Comparison of ENCODE assay signal across 10 mouse cellular contexts in the genomic region with DNA sequence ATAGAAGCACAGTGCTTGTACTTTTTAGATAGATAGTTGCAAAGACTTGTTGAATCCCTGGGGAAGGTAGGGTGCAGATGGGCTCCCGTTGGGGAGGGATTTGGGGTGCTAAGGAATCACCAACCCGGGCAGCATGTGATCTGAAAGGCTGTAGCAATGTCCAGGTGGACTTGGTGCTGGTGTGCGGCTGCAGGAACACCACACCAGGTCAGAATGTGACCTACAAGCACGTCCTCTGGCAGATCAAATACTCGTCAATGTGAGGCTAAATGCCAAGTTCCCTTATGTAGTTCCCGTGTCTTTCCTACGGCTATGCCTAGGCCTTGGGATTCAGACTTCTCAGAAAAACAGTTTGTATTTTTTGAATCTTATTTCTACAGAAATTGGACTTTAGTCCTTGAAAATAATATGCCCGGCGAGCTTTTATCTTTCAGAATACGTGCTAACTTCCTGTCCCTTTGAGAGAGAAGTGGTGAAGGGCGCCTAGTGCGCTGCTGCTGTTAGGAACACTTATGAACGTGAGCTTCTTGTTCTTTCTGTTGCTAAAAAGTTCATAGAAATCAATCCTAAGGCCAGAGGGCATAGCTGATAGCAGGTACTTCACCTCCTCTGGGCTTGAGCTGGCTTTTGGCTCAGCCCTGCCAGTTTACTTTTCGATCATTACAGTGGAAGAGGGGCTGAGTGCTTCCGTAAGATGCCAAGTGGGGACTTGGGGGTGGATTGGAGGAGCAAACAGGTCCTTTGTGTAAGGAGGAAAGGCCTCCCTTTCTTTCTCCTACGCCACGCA. TPM values are rescaled to one million over a fixed set of nuclear protein-coding genes. Genes with fewer than 3 reads are reported as not detected.
DNase-seq lines count a peak whose midpoint lies in the region; ATAC-seq and TF ChIP-seq lines count a peak whose summit lies in the region.
"Had no signal": no experiment of that assay in that cellular context is flagged by ENCODE, and none has a peak within 500 bp of the region (broad histone marks: within the 10 kb centered on the region; RNA-seq: fewer than 3 reads in every experiment).

No protein-coding gene starts in this region.

- 0 out of 2 replicates have a peak overlapping the region, but pooled peaks have one; percentile 6 for H3K4me2 ChIP-seq in heart, embryonic 14.5 days (ENCODE audit: low read length)
- no peak overlapping the region for H3K4me2 ChIP-seq in midbrain, embryonic 13.5 days (replicated peaks)
- H3K4me2 ChIP-seq in midbrain, postnatal 0 days (ENCODE audit: low read depth, low read length, poor library complexity, severe bottlenecking), result no peak overlapping the region
- peak overlapping the region; percentile 64 for H3K4me2 ChIP-seq in liver, embryonic 12.5 days
- H3K4me2 ChIP-seq in stomach, embryonic 15.5 days, result peak overlapping the region; percentile 8
- H3K4me2 ChIP-seq: hindbrain, embryonic 14.5 days had no signal

- peak overlapping the region; percentile 38; the same call in 1 of the 2 replicates for H3K9ac ChIP-seq in heart, embryonic 14.5 days (ENCODE audit: low read length)
- H3K9ac ChIP-seq in midbrain, embryonic 13.5 days (replicated peaks), result 0 out of 2 replicates have a peak overlapping the region, but pooled peaks have one; percentile 4
- no peak overlapping the region for H3K9ac ChIP-seq in midbrain, postnatal 0 days (replicated peaks; ENCODE audit: low read length, poor library complexity, severe bottlenecking)
- peak overlapping the region; percentile 50; the same call in 1 of the 2 replicates for H3K9ac ChIP-seq in liver, embryonic 12.5 days
- H3K9ac ChIP-seq in stomach, embryonic 15.5 days, result no peak overlapping the region
- H3K9ac ChIP-seq: hindbrain, embryonic 14.5 days had no signal

- 0 out of 4 replicates have a peak overlapping the region, but pooled peaks of 1 of the 2 experiments have one; percentile 29 for H3K27ac ChIP-seq in heart, embryonic 14.5 days (replicated peaks in 1 of 2; ENCODE audit: control insufficient read depth in 1 of 2, insufficient read depth in 1 of 2, low read depth in 2 of 2, low read length in 2 of 2)
- H3K27ac ChIP-seq in midbrain, embryonic 13.5 days, result no peak overlapping the region
- H3K27ac ChIP-seq in midbrain, postnatal 0 days (ENCODE audit: low read depth, low read length), result no peak overlapping the region
- H3K27ac ChIP-seq in liver, embryonic 12.5 days, result peak overlapping the region; percentile 75
- H3K27ac ChIP-seq in stomach, embryonic 15.5 days, result peak overlapping the region; percentile 69
- no peak overlapping the region for H3K27ac ChIP-seq in cerebellum, adult 2 months (ENCODE audit: insufficient read depth, low read length)
- H3K27ac ChIP-seq: hindbrain, embryonic 14.5 days; macrophage had no signal

- H3K9me3 ChIP-seq in heart, embryonic 14.5 days (ENCODE audit: control insufficient read depth, low read length), result no peaks in the 10 kb centered on the region
- no peaks in the 10 kb centered on the region for H3K9me3 ChIP-seq in midbrain, embryonic 13.5 days
- H3K9me3 ChIP-seq in midbrain, postnatal 0 days (ENCODE audit: low read length), result no peaks in the 10 kb centered on the region
- no peaks in the 10 kb centered on the region for H3K9me3 ChIP-seq in liver, embryonic 12.5 days (replicated peaks)
- no peaks in the 10 kb centered on the region for H3K9me3 ChIP-seq in stomach, embryonic 15.5 days

- DNase-seq in heart, postnatal 25 days (ENCODE audit: low spot score), result no peak
- DNase-seq in midbrain, postnatal 0 days (ENCODE audit: low spot score), result no peak
- DNase-seq in cerebellum, adult 8-10 months, result no peak
- DNase-seq in cerebellum, adult 2 months, result no peak

- no peak for ATAC-seq in heart, embryonic 14.5 days (ENCODE audit: insufficient number of reproducible peaks, insufficient read depth, low FRiP score, low read depth)
- ATAC-seq in midbrain, embryonic 13.5 days, result no peak
- no peak for ATAC-seq in midbrain, postnatal 0 days (ENCODE audit: low FRiP score)
- no peak for ATAC-seq in liver, embryonic 12.5 days
- ATAC-seq in stomach, embryonic 15.5 days (ENCODE audit: insufficient read depth, low FRiP score, low read depth), result peak; percentile 71

- peaks cover 26 to 54% of the 10 kb centered on the region in 2 experiments for H3K4me1 ChIP-seq in heart, embryonic 14.5 days (ENCODE audit: control insufficient read depth in 2 of 2, insufficient read depth in 2 of 2, low read length in 2 of 2)
- H3K4me1 ChIP-seq in midbrain, embryonic 13.5 days (replicated peaks), result peaks cover 56% of the 10 kb centered on the region
- H3K4me1 ChIP-seq in midbrain, postnatal 0 days (ENCODE audit: insufficient read depth, low read length), result peaks cover 8% of the 10 kb centered on the region; the same call in 1 of the 2 replicates
- H3K4me1 ChIP-seq in liver, embryonic 12.5 days, result peaks cover 66% of the 10 kb centered on the region
- peaks cover 39% of the 10 kb centered on the region for H3K4me1 ChIP-seq in stomach, embryonic 15.5 days
- peaks cover 32% of the 10 kb centered on the region for H3K4me1 ChIP-seq in cerebellum, adult 2 months (ENCODE audit: control insufficient read depth, insufficient read depth, low read length)

- no peaks in the 10 kb centered on the region for H3K27me3 ChIP-seq in heart, embryonic 14.5 days (ENCODE audit: control insufficient read depth, insufficient read depth, low read length)
- no peaks in the 10 kb centered on the region for H3K27me3 ChIP-seq in midbrain, embryonic 13.5 days
- no peaks in the 10 kb centered on the region for H3K27me3 ChIP-seq in midbrain, postnatal 0 days (ENCODE audit: insufficient read depth, low read length)
- H3K27me3 ChIP-seq in liver, embryonic 12.5 days (replicated peaks), result no peaks in the 10 kb centered on the region
- no peaks in the 10 kb centered on the region for H3K27me3 ChIP-seq in stomach, embryonic 15.5 days (replicated peaks)
- no peaks in the 10 kb centered on the region for H3K27me3 ChIP-seq in cerebellum, adult 2 months (ENCODE audit: control insufficient read depth, insufficient read depth, low read length)

- no peak for TF ChIP-seq POLR2A in cerebellum, adult 2 months (IDR thresholded peaks at IDR 0.05; ENCODE audit: borderline replicate concordance, insufficient read depth, low read length)

- 53% methylated on average over 17 of the region's 17 CpGs for WGBS in heart, embryonic 14.5 days
- WGBS in midbrain, embryonic 13.5 days, result 76% methylated on average over 17 of the region's 17 CpGs
- 71% methylated on average over 17 of the region's 17 CpGs for WGBS in midbrain, postnatal 0 days
- 59% methylated on average over 17 of the region's 17 CpGs for WGBS in liver, embryonic 12.5 days (ENCODE audit: insufficient replicate concordance)
- 57% methylated on average over 17 of the region's 17 CpGs for WGBS in stomach, embryonic 15.5 days
- 60% methylated on average over 17 of the region's 17 CpGs for WGBS in cerebellum, adult 2 months

- H3K4me3 ChIP-seq in heart, embryonic 14.5 days (ENCODE audit: control insufficient read depth in 1 of 2, insufficient read depth in 1 of 2, low read depth in 1 of 2, low read length in 2 of 2), result no peak overlapping the region
- H3K4me3 ChIP-seq in midbrain, embryonic 13.5 days (replicated peaks), result no peak overlapping the region
- no peak overlapping the region for H3K4me3 ChIP-seq in midbrain, postnatal 0 days (ENCODE audit: low read depth, low read length)
- H3K4me3 ChIP-seq in liver, embryonic 12.5 days, result peak overlapping the region; percentile 12; the same call in 1 of the 2 replicates
- no peak overlapping the region for H3K4me3 ChIP-seq in stomach, embryonic 15.5 days (replicated peaks)
- no peak overlapping the region for H3K4me3 ChIP-seq in cerebellum, adult 2 months (replicated peaks; ENCODE audit: insufficient read depth, low read depth, low read length)

- intact Hi-C loops in heart, postnatal 25 days (cut with DNase I), result no loop called here

- no peak for TF ChIP-seq CTCF in midbrain, postnatal 0 days (IDR thresholded peaks at IDR 0.05)
- TF ChIP-seq CTCF in cerebellum, adult 2 months (IDR thresholded peaks at IDR 0.05; ENCODE audit: borderline replicate concordance, insufficient read depth, low read depth, low read length), result no peak

- H3K36me3 ChIP-seq in heart, embryonic 14.5 days (ENCODE audit: control insufficient read depth, insufficient read depth, low read length), result peaks cover 17% of the 10 kb centered on the region
- peaks cover 21% of the 10 kb centered on the region for H3K36me3 ChIP-seq in midbrain, embryonic 13.5 days
- H3K36me3 ChIP-seq in midbrain, postnatal 0 days (ENCODE audit: insufficient read depth, low read length), result no peaks in the 10 kb centered on the region
- peaks cover 28% of the 10 kb centered on the region for H3K36me3 ChIP-seq in liver, embryonic 12.5 days
- H3K36me3 ChIP-seq in stomach, embryonic 15.5 days, result no peaks in the 10 kb centered on the region

RNA-seq across cellular contexts. Expression of a gene that starts 7.6 kb away (rescaled TPM):
- polyA plus RNA-seq in heart, embryonic 14.5 days (2014; fragmentation: Nextera tagmentation; extraction: Ambion mirVana), result 13.0 and 16.3 TPM in 2 replicates
- total RNA-seq in heart, postnatal 25 days (2021), result 10 to 100 TPM; 91.3 to 93.5 TPM
- 8.0 and 9.1 TPM in 2 replicates for polyA plus RNA-seq in midbrain, embryonic 13.5 days (2015; fragmentation: Nextera tagmentation; extraction: Ambion mirVana)
- total RNA-seq in midbrain, postnatal 0 days (2014; rRNA removed), result 19.3 and 22.7 TPM in 2 replicates
- 5.6 and 6.7 TPM in 2 replicates for polyA plus RNA-seq in midbrain, postnatal 0 days (2015; fragmentation: Nextera tagmentation; extraction: Ambion mirVana)
- 6.1 and 6.8 TPM in 2 replicates for polyA plus RNA-seq in liver, embryonic 12.5 days (2016; fragmentation: Nextera tagmentation; extraction: Ambion mirVana)
- 10.5 and 10.6 TPM in 2 replicates for polyA plus RNA-seq in stomach, embryonic 15.5 days (2015; fragmentation: Nextera tagmentation; extraction: Ambion mirVana)
- 46.4 and 48.4 TPM in 2 replicates for polyA plus RNA-seq in cerebellum, adult 2 months (2012; rRNA removed)

RNA-seq across cellular contexts. Expression of a gene that starts 27.5 kb away (rescaled TPM):
- polyA plus RNA-seq in heart, embryonic 14.5 days (2014; fragmentation: Nextera tagmentation; extraction: Ambion mirVana), result 3.4 and 3.7 TPM in 2 replicates
- 1 to 10 TPM; 3.5 to 4.7 TPM for total RNA-seq in heart, postnatal 25 days (2021)
- polyA plus RNA-seq in midbrain, embryonic 13.5 days (2015; fragmentation: Nextera tagmentation; extraction: Ambion mirVana), result 6.2 and 6.4 TPM in 2 replicates
- total RNA-seq in midbrain, postnatal 0 days (2014; rRNA removed), result 30.0 and 37.5 TPM in 2 replicates
- 5.8 and 6.2 TPM in 2 replicates for polyA plus RNA-seq in midbrain, postnatal 0 days (2015; fragmentation: Nextera tagmentation; extraction: Ambion mirVana)
- polyA plus RNA-seq in liver, embryonic 12.5 days (2016; fragmentation: Nextera tagmentation; extraction: Ambion mirVana), result 1.2 and 1.7 TPM in 2 replicates
- 4.8 and 5.0 TPM in 2 replicates for polyA plus RNA-seq in stomach, embryonic 15.5 days (2015; fragmentation: Nextera tagmentation; extraction: Ambion mirVana)
- 28.6 and 29.2 TPM in 2 replicates for polyA plus RNA-seq in cerebellum, adult 2 months (2012; rRNA removed)

Comparison
In these comparisons a context has a peak if more than half of its experiments do, and no peak if none do; other contexts are left out.
1. H3K9ac ChIP-seq: peak in heart, embryonic 14.5 days (single experiment), midbrain, embryonic 13.5 days (single experiment) and liver, embryonic 12.5 days (single experiment); none in midbrain, postnatal 0 days (single experiment) and stomach, embryonic 15.5 days (single experiment).
2. H3K27ac ChIP-seq: peak in liver, embryonic 12.5 days (single experiment) and stomach, embryonic 15.5 days (single experiment); none in midbrain, embryonic 13.5 days (single experiment), midbrain, postnatal 0 days (single experiment) and cerebellum, adult 2 months (single experiment).
3. H3K4me2 ChIP-seq: peak in heart, embryonic 14.5 days (single experiment), liver, embryonic 12.5 days (single experiment) and stomach, embryonic 15.5 days (single experiment); none in midbrain, embryonic 13.5 days (single experiment) and midbrain, postnatal 0 days (single experiment).